ENCODE assay signal across 10 mouse cellular contexts in genomic region chr2:169728651-169729280, GRCm38 (mm10).
DNase-seq lines count a peak whose midpoint lies in the region; ATAC-seq and TF ChIP-seq lines count a peak whose summit lies in the region.
"Had no signal": no experiment of that assay in that cellular context is flagged by ENCODE, and none has a peak within 500 bp of the region (broad histone marks: within the 10 kb centered on the region; RNA-seq: fewer than 3 reads in every experiment).

No protein-coding gene starts in this region.

- H3K9ac ChIP-seq in heart, embryonic 12.5 days, result no peak overlapping the region
- H3K9ac ChIP-seq in kidney, postnatal 0 days (ENCODE audit: low read depth, low read length), result no peak overlapping the region
- H3K9ac ChIP-seq in lung, embryonic 15.5 days, result no peak overlapping the region
- H3K9ac ChIP-seq: hindbrain, embryonic 15.5 days; neural tube, embryonic 15.5 days had no signal

- 52% methylated on average over 16 of the region's 16 CpGs for WGBS in heart, embryonic 12.5 days
- WGBS in embryonic facial prominence, embryonic 10.5 days, result 74% methylated on average over 16 of the region's 16 CpGs
- 23% methylated on average over 16 of the region's 16 CpGs for WGBS in kidney, postnatal 0 days
- 35% methylated on average over 16 of the region's 16 CpGs for WGBS in lung, embryonic 15.5 days

- no peak overlapping the region for H3K27ac ChIP-seq in heart, embryonic 12.5 days (ENCODE audit: poor library complexity, severe bottlenecking)
- H3K27ac ChIP-seq in embryonic facial prominence, embryonic 10.5 days (replicated peaks), result 0 out of 2 replicates have a peak overlapping the region, but pooled peaks have one; percentile 5
- 0 out of 2 replicates have a peak overlapping the region, but pooled peaks have one; percentile 13 for H3K27ac ChIP-seq in kidney, postnatal 0 days
- H3K27ac ChIP-seq in lung, embryonic 15.5 days, result no peak overlapping the region
- H3K27ac ChIP-seq: hindbrain, embryonic 15.5 days; neural tube, embryonic 15.5 days had no signal

- H3K4me2 ChIP-seq in heart, embryonic 12.5 days, result no peak overlapping the region
- no peak overlapping the region for H3K4me2 ChIP-seq in kidney, postnatal 0 days (ENCODE audit: low read length)
- H3K4me2 ChIP-seq in lung, embryonic 15.5 days, result no peak overlapping the region
- H3K4me2 ChIP-seq: hindbrain, embryonic 15.5 days; neural tube, embryonic 15.5 days had no signal

- no peaks in the 10 kb centered on the region for H3K27me3 ChIP-seq in heart, embryonic 12.5 days (replicated peaks)
- no peaks in the 10 kb centered on the region for H3K27me3 ChIP-seq in embryonic facial prominence, embryonic 10.5 days (replicated peaks; ENCODE audit: low read depth, poor library complexity, severe bottlenecking)
- no peaks in the 10 kb centered on the region for H3K27me3 ChIP-seq in kidney, postnatal 0 days (ENCODE audit: insufficient read depth, low read length)
- H3K27me3 ChIP-seq in lung, embryonic 15.5 days, result no peaks in the 10 kb centered on the region
- H3K27me3 ChIP-seq: hindbrain, embryonic 15.5 days; neural tube, embryonic 15.5 days had no signal

- H3K9me3 ChIP-seq in heart, embryonic 12.5 days (replicated peaks), result no peaks in the 10 kb centered on the region
- no peaks in the 10 kb centered on the region for H3K9me3 ChIP-seq in embryonic facial prominence, embryonic 10.5 days
- H3K9me3 ChIP-seq in kidney, postnatal 0 days (replicated peaks; ENCODE audit: low read length), result no peaks in the 10 kb centered on the region
- H3K9me3 ChIP-seq in lung, embryonic 15.5 days, result no peaks in the 10 kb centered on the region
- H3K9me3 ChIP-seq: hindbrain, embryonic 15.5 days; neural tube, embryonic 15.5 days had no signal

- no peak for ATAC-seq in heart, embryonic 12.5 days (ENCODE audit: insufficient number of reproducible peaks, low FRiP score)
- peak; percentile 85; the same call in 1 of the 2 replicates for ATAC-seq in kidney, postnatal 0 days (replicated peaks; ENCODE audit: low FRiP score, low read depth)
- peak; percentile 68; the same call in 1 of the 2 replicates for ATAC-seq in lung, embryonic 15.5 days (ENCODE audit: borderline replicate concordance, extremely low read depth, low FRiP score, low TSS enrichment)

- peak; percentile 97 for DNase-seq in heart, adult 11 months
- DNase-seq in embryonic facial prominence, embryonic 10.5 days (ENCODE audit: low spot score), result peak; percentile 41
- DNase-seq in kidney, postnatal 0 days (ENCODE audit: low spot score), result peak; percentile 89
- DNase-seq in cerebellum, adult 11 months, result no peak
- no peak for DNase-seq in thymus, postnatal 4 days
- DNase-seq in frontal cortex, adult 2 months (ENCODE audit: extremely low spot score in 1 of 2, low spot score in 1 of 2), result no peak

- no peak overlapping the region for H3K4me3 ChIP-seq in heart, embryonic 12.5 days
- H3K4me3 ChIP-seq in embryonic facial prominence, embryonic 10.5 days, result no peak overlapping the region
- no peak overlapping the region for H3K4me3 ChIP-seq in kidney, postnatal 0 days (replicated peaks; ENCODE audit: low read depth, low read length)
- no peak overlapping the region for H3K4me3 ChIP-seq in lung, embryonic 15.5 days
- H3K4me3 ChIP-seq: hindbrain, embryonic 15.5 days; neural tube, embryonic 15.5 days had no signal

- H3K36me3 ChIP-seq in heart, embryonic 12.5 days, result no peaks in the 10 kb centered on the region
- H3K36me3 ChIP-seq in embryonic facial prominence, embryonic 10.5 days (replicated peaks), result no peaks in the 10 kb centered on the region
- no peaks in the 10 kb centered on the region for H3K36me3 ChIP-seq in kidney, postnatal 0 days (ENCODE audit: insufficient read depth, low read length)
- H3K36me3 ChIP-seq in lung, embryonic 15.5 days, result no peaks in the 10 kb centered on the region
- H3K36me3 ChIP-seq: hindbrain, embryonic 15.5 days; neural tube, embryonic 15.5 days had no signal

- peaks cover 33% of the 10 kb centered on the region for H3K4me1 ChIP-seq in heart, embryonic 12.5 days (replicated peaks)
- peaks cover 32% of the 10 kb centered on the region for H3K4me1 ChIP-seq in embryonic facial prominence, embryonic 10.5 days
- peaks cover 16% of the 10 kb centered on the region; the same call in 1 of the 2 replicates for H3K4me1 ChIP-seq in kidney, postnatal 0 days (replicated peaks; ENCODE audit: insufficient read depth, low read length)
- H3K4me1 ChIP-seq in lung, embryonic 15.5 days, result peaks cover 42% of the 10 kb centered on the region

- TF ChIP-seq CTCF in kidney, postnatal 0 days (IDR thresholded peaks at IDR 0.05; ENCODE audit: low read depth), result 0 out of 2 replicates have a peak, but pooled peaks have one; percentile 2

Comparison
In these comparisons a context has a peak if more than half of its experiments do, and no peak if none do; other contexts are left out.
1. DNase-seq: peak in heart, adult 11 months (single experiment), embryonic facial prominence, embryonic 10.5 days (single experiment) and kidney, postnatal 0 days (single experiment); none in cerebellum, adult 11 months (single experiment), thymus, postnatal 4 days (single experiment) and frontal cortex, adult 2 months (0 of 2).
2. H3K27ac ChIP-seq: peak in embryonic facial prominence, embryonic 10.5 days (single experiment) and kidney, postnatal 0 days (single experiment); none in heart, embryonic 12.5 days (single experiment) and lung, embryonic 15.5 days (single experiment).